Mouse (Mus musculus): ENCODE measurements around the gene Narf.

DNA sequence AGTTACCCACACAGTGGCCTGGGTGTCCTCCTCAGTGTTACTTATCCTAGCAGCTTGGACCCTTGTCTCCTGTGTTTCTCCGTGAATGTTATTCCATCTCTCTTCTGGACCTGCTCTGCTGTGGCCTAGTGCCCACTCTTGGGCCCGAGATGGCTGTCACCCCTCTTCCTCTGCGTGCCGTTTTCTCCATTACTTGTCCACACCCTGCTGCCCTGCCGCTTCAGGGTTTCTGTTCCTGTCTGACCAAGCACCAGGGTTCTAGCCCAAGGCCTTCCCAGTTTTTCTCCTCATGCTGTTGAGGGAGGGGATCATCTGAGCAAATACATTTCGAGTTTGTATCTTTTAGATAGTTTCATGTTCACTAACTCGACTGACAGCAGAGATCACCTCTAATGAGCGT lies 40.5 kb downstream of the Narf start:
- no peak for TF ChIP-seq CTCF (conservative IDR thresholded peaks at IDR 0.05; ENCODE audit: low read length)
- no peak for TF ChIP-seq POU5F1 (IDR thresholded peaks at IDR 0.05; ENCODE audit: borderline replicate concordance, low read length)
